Mouse (Mus musculus): ENCODE measurements around the gene Vwa7.
"Not testable (repeated sequence)": the region's sequence is repeated elsewhere in the genome, so short reads cannot be mapped to it uniquely, and the experiment has no call there.

The Vwa7 gene

GRCm38 (mm10) chr17:35000717-35001451 is 15.5 kb upstream of the Vwa7 start, which contains the start of gene Vars:
Vars (plus strand) TSS chr17:35000987.
- DNase-seq (ENCODE audit: low spot score): peak; percentile 95

GRCm38 (mm10) chr17:35001452-35002152 is 14.8 kb upstream of the Vwa7 start:
- no peak for DNase-seq (ENCODE audit: low spot score)

DNA sequence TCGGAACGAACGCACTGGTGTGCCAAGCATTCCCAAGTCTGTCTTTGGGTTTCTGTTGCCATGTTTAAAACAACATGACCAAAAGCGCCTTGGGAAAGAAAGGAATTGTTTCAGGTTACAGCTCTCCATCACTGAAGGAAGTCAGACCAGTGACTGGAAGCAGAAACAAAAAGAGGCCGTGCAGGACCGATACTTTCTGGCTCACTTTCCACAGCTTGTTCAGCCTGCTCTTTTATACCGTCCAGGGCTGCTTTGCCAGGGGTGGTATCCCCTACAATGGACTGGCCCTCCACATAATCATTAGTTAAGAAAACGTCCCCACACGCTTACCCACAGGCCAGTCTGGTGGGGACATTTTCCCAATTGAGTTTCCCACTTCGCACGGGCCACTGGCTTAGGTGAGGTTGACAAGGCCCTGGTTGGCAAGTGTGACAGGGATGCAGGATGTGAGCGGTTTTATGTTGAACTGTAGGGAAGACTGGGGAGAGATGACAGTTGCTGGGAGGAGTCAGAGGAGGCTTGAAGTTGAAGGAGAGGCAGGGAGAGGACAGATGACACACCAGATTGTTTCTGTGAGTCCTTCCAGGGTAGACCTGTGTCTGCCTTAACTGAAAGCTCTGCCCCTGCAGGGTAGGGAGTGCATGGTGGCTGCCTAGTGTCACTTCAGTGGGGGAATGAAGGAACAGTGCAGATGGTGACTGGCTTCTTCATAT is 14.1 kb upstream of the Vwa7 start:
- DNase-seq (ENCODE audit: low spot score): peak; percentile 24

- DNase-seq (ENCODE audit: low spot score): no peak
Measured at GRCm38 (mm10) chr17:35003022-35003838, 13.1 kb upstream of the Vwa7 start.

- DNase-seq (ENCODE audit: low spot score): no peak
Measured at GRCm38 (mm10) chr17:35004075-35004717, 12.2 kb upstream of the Vwa7 start.

- DNase-seq (ENCODE audit: low spot score): no peak
Measured at GRCm38 (mm10) chr17:35005158-35005557, 11.2 kb upstream of the Vwa7 start.

GRCm38 (mm10) chr17:35005902-35006301 is 10.5 kb upstream of the Vwa7 start:
- DNase-seq (ENCODE audit: low spot score): not testable (repeated sequence)

DNA sequence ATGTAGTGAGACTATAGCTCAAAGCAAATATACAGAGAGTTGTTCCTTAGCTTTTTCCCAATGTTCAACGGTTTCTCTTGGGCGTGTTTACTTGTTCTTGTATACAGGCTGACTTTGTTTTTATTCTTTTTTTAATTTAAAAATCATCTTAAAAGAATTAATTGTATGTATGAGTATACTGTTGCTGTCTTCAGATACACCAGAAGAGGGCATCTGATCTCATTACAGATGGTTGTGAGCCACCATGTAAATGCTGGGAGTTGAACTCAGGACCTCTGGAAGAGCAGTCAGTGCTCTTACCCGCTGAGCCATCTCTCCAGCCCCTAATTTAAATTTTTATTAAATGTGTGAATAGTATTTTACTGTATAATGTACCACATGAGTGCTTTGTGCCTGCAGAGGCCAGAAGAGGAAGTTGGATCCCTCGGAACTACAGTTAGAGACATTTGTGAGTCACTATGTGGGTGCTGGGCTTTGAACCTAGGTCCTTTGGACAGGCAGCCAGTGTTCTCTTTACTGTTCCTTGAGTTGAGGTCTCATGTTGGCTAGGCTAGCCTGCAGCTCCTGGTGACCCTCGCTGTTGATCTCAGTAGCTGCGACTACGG is 8.9 kb upstream of the Vwa7 start:
- no peak for DNase-seq (ENCODE audit: low spot score)

DNA sequence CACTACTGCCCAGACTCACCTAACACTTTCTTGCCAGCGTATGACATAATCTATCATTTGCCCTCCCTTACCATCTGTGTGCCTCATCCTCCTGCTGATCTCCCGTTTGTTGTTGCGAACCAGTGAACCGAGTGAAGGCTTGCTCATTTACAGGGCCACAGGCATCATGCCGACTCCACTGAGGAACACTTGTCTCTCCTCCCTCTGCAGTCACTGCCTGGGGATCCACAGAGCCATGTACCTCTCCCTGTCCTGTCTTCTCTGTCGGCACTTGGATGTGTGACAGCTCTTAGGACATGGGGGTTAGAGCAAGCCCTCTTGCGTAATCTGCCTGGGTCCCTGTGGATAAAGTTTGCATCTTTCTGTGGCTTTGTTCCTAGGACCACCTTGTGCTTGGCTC is 6.8 kb upstream of the Vwa7 start:
- no peak for DNase-seq (ENCODE audit: low spot score)

DNA sequence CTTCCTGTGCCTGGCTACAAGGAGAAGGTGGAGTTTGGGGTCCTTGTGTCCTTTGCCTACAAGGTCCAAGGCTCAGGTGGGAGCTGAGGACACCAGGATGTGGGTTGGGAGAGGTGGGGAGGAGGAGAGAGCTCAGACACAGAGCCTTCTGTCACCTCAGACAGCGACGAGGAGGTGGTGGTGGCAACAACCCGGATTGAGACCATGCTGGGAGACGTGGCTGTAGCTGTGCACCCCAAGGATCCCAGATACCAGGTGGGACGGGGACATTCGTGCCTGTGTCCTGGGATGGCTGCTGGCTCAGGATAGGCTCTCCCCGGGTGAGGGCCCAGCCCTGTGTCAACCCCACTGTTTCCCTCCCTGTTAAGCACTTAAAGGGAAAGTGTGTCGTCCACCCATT is 4.9 kb upstream of the Vwa7 start:
- DNase-seq (ENCODE audit: low spot score): no peak

DNA sequence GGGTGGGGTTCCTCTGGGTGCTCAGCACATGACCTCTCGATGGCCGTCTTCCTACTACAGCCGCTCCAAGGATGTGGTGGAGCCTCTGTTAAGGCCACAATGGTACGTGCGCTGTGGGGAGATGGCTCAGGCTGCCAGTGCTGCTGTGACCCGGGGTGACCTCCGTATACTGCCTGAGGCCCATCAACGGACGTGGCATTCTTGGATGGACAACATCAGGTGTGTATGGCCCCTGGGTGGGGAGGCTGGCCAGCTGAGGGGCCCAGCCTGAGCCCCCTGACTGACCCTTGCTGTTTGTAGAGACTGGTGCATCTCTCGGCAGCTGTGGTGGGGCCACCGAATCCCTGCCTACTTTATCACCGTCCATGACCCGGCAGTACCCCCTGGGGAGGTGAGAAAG is 3.9 kb upstream of the Vwa7 start:
- DNase-seq (ENCODE audit: low spot score): no peak

- no peak for DNase-seq (ENCODE audit: low spot score)
Measured at GRCm38 (mm10) chr17:35013221-35013620, 3.2 kb upstream of the Vwa7 start.

DNA sequence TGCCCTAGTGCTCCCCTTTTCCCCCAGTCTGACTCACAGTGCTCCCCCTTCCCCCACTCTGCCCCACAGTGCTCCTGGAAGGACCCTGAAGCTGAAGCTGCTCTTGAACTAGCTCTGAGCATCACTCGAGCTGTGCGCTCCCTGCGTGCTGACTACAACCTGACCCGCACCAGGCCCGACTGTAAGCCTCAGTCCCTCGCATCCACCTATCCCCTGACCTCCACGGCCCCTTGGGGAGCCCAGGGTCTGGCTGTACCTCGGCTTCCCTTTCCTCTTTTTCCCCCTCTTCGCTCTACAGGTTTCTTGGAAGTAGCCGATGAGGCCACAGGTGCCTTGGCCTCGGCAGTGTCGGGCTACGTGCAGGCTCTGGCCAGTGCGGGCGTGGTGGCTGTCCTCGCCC is 1.1 kb upstream of the Vwa7 start:
- no peak for DNase-seq (ENCODE audit: low spot score)

DNA sequence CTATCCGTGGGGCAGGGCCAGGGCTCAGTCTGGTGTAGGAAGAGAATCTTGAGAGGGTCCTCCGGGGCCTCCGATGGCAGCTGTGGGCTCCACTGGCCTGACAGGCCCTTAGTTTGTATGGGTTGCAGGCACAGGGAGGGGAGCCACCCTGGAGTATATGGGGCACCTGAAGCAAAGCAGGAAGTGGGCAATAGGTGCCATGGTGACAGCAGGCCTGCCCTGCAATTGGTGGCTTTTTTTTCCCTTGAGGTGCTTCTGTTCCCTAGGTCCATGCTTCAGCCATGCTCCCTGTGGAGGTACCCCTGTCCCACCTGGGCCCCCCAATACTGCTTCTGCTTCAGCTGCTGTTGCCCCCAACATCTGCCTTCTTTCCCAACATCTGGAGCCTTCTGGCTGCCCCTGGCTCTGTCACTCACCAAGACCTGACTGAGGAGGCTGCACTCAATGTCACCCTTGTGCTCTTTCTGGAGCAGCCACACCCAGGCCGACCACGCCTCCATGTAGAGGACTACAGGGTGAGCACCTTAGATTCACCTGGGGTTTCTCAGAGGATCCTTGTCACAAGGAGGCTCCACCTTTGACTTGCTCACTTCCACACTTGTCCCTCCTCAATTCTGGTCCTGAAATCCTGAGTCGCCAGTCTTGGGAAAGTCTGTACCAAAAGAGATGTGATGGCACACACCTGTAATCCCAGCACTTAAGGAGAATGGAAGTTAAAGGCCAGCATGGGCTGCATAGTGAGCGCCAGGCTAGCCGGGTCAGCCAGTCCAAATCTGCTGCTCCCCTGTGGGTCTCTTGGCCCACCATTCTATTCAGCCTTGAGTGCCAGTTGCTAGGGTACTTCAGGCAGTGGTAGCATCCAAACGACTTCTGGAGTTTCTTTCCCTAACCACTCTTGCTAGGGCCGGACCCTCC is 669 bp downstream of the Vwa7 start:
- DNase-seq (ENCODE audit: low spot score): no peak

- DNase-seq (ENCODE audit: low spot score): no peak
Measured at GRCm38 (mm10) chr17:35017706-35018030, 1.3 kb downstream of the Vwa7 start.

GRCm38 (mm10) chr17:35018171-35018570 is 1.8 kb downstream of the Vwa7 start:
- no peak for DNase-seq (ENCODE audit: low spot score)

- DNase-seq (ENCODE audit: low spot score): no peak
Measured at GRCm38 (mm10) chr17:35019894-35020293, 3.5 kb downstream of the Vwa7 start.

DNA sequence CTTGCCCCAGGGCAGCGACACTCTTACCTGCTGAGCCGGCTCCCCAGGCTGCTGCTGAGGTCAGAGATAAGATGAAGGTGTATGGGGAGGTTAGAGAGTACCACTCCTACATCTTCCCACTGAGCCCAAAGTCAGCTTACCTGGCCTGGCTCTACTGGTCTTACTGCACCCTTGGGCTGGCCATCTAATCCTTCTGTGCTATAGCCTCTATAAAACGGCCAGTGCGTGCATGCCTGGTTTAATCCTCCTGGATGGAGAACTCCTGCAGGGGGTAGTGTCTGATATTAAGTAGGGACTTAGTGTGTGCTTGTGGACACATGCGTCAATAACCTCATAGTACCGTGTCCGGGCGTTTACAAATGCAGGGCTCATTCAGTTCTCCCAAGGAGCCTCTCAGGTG is 4.2 kb downstream of the Vwa7 start:
- DNase-seq (ENCODE audit: low spot score): no peak

DNA sequence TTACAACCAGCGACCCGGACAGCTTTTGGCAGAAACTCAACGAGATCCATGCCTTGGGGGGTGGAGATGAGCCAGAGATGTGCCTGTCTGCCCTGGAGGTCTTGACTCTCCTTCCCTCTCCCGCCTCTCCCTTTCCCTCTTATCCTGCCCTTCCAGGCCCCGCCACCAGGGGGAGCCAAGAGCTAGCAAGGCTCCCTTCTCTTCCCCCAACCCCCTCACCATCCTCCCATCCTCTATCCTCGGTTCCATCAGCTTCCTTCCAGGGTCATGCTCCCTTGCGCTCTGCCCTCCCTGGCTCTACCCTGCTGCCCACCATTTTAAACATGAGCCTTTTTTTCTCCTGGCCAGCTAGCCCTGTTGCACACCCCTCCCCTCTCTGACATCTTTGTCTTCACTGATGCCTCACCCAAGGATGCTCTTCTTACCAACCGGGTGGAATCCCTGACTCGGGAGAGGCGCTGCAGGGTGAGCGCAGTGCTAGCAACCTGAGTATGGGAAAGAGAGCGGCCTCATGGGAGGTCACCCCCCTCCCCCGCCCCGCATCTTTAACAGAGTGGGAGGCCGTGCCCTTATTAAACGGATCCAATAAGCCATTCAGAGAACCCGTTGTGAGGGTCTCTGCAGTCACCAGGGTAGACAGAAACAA is 4.9 kb downstream of the Vwa7 start:
- peak; percentile 87 for DNase-seq (ENCODE audit: low spot score)
